Mouse (Mus musculus) R1 (cell line): ENCODE measurements around the gene Gm5849.
"Not testable (repeated sequence)": the region's sequence is repeated elsewhere in the genome, so short reads cannot be mapped to it uniquely, and the experiment has no call there.

Source experiments
- DNase-seq: peaks from one replicate; pipeline ENCODE4 v3.0.0-alpha.2; 2018; ENCODE audit warnings: low read depth, low spot score

Gene Gm5849

GRCm38 (mm10) chr3:90777776-90778175 lies at the start of gene Gm5849:
Gm5849 (minus strand) TSS chr3:90777876.
- not testable (repeated sequence) for DNase-seq

GRCm38 (mm10) chr3:90749658-90750057 lies 28.0 kb downstream of the Gm5849 start:
- peak; percentile 4 for DNase-seq

- DNase-seq: no peak
Measured at GRCm38 (mm10) chr3:90726606-90727005, 51.1 kb downstream of the Gm5849 start, which contains the start of gene Pglyrp4. Pglyrp4 (plus strand) TSS chr3:90726906.
